1 mouse cellular context compared by ENCODE assay signal in the genomic region with DNA sequence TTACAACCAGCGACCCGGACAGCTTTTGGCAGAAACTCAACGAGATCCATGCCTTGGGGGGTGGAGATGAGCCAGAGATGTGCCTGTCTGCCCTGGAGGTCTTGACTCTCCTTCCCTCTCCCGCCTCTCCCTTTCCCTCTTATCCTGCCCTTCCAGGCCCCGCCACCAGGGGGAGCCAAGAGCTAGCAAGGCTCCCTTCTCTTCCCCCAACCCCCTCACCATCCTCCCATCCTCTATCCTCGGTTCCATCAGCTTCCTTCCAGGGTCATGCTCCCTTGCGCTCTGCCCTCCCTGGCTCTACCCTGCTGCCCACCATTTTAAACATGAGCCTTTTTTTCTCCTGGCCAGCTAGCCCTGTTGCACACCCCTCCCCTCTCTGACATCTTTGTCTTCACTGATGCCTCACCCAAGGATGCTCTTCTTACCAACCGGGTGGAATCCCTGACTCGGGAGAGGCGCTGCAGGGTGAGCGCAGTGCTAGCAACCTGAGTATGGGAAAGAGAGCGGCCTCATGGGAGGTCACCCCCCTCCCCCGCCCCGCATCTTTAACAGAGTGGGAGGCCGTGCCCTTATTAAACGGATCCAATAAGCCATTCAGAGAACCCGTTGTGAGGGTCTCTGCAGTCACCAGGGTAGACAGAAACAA.
TF ChIP-seq lines count a peak whose summit lies in the region.

No protein-coding gene starts in this region.

TF ChIP-seq in MEL, 35 proteins besides CTCF, POLR2A, EP300 and RAD21 (continued from another document):
- TF ChIP-seq ZC3H11A (IDR thresholded peaks at IDR 0.05; ENCODE audit: low read depth, low read length) (peak; percentile 80), KAT2A (conservative IDR thresholded peaks at IDR 0.05; ENCODE audit: low read depth, low read length) (no peak), TBP (IDR thresholded peaks at IDR 0.05; ENCODE audit: low read depth, low read length) (peak; percentile 62; the same call in 1 of the 2 replicates), RCOR1 (IDR thresholded peaks at IDR 0.05; ENCODE audit: low read depth, low read length) (no peak), ETS1 (IDR thresholded peaks at IDR 0.05; ENCODE audit: low read depth, low read length) (peak; percentile 15; the same call in 1 of the 2 replicates), BHLHE40 (IDR thresholded peaks at IDR 0.05; ENCODE audit: borderline replicate concordance, low read depth, low read length) (no peak), SMC3 (IDR thresholded peaks at IDR 0.05; ENCODE audit: low read depth, low read length) (peak; percentile 90)
